Mouse (Mus musculus) skeletal muscle tissue, postnatal 0 days (tissue): ENCODE results near the gene Rad1. TPM values are rescaled to one million over a fixed set of nuclear protein-coding genes. Genes with fewer than 3 reads are reported as not detected.

Experiments
- polyA plus RNA-seq: library from polyadenylated mRNA; unstranded; fragments of >200 nt; fragmentation: Nextera tagmentation; extraction: Ambion mirVana; gene quantifications from 2 replicates; pipeline ENCODE4 v1.2.1, GENCODE M21; 2015

Gene Rad1
- 12.9 and 14.6 TPM in 2 replicates for polyA plus RNA-seq

GRCm38 (mm10) chr15:10485484-10486364 lies at the start of gene Rad1, which contains the start of gene Brix1:
Gene Rad1 (plus strand): TSS chr15:10486018.
Gene Brix1 (minus strand): TSS chr15:10485947.

GRCm38 (mm10) chr15:10470151-10470831 lies 15.5 kb upstream of the Rad1 start, which contains the start of gene Dnajc21:
Gene Dnajc21 (minus strand): TSS chr15:10470516.

Other genes with a start within 250 kb of the Rad1 start
- not detected in 2 replicates for gene Gm21973, start 160.6 kb upstream of the Rad1 start, polyA plus RNA-seq
- gene Agxt2, start 127.5 kb upstream of the Rad1 start, polyA plus RNA-seq: not detected in 2 replicates
- gene Dnajc21, start 15.5 kb upstream of the Rad1 start, polyA plus RNA-seq: 11.8 and 12.2 TPM in 2 replicates
- gene Brix1, start 71 bp upstream of the Rad1 start, polyA plus RNA-seq: 62.4 and 63.1 TPM in 2 replicates
- not detected in 2 replicates for gene Ttc23l, start 72.7 kb downstream of the Rad1 start, polyA plus RNA-seq
- gene Rai14, start 228.6 kb downstream of the Rad1 start, polyA plus RNA-seq: 5.4 and 7.0 TPM in 2 replicates